Mouse (Mus musculus) liver, adult 2 months (tissue): ENCODE measurements at regions not wholly inside any gene's neighbourhood (a gene's known extent, or its start where the extent isn't known, plus 50 kb on each side); places are given as distances from the start of the nearest gene placed in this dataset.

Experiments
- CTCF ChIP-seq: fragments of 200-500 bp; IDR thresholded peaks from 2 replicates; pipeline ENCODE4 v1.5.1; 2011; ENCODE audit warnings: low read depth, low read length, control low read depth
- POLR2A ChIP-seq: fragments of 200-500 bp; IDR thresholded peaks from 2 replicates; pipeline ENCODE4 v1.6.1; 2011; ENCODE audit warnings: low read length, control low read depth; ENCODE audit not compliant: insufficient read depth; ENCODE audit errors: extremely low read depth

GRCm38 (mm10) chr10:109488000-109488399 is 477.2 kb upstream of the Syt1 start:
- no peak for TF ChIP-seq CTCF
- no peak for TF ChIP-seq POLR2A
